Mouse (Mus musculus): ENCODE data around the gene Lipc.
"Not testable (repeated sequence)": the region's sequence is repeated elsewhere in the genome, so short reads cannot be mapped to it uniquely, and the experiment has no call there.

Gene Lipc

DNA sequence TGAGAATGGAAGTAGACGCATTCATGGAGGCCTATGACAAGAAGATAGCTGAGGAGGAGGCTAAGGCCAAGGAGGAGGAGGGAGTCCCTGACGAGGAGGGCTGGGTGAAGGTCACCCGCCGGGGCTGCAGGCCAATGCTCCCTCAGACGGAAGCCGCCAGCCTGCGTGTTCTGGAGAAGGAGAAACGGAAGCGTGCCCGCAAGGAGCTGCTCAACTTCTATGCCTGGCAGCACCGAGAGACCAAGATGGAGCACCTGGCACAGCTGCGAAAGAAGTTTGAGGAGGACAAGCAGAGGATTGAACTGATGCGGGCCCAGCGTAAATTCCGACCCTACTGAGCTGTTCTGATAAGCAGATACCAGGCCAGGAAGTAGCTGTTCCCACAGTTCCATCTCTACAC is 98.9 kb downstream of the Lipc start:
- not testable (repeated sequence) for DNase-seq

GRCm38 (mm10) chr9:70851533-70851932 is 100.5 kb downstream of the Lipc start:
- no peak for DNase-seq

- no peak for DNase-seq
Observed at GRCm38 (mm10) chr9:70848135-70848770, 103.8 kb downstream of the Lipc start.

DNA sequence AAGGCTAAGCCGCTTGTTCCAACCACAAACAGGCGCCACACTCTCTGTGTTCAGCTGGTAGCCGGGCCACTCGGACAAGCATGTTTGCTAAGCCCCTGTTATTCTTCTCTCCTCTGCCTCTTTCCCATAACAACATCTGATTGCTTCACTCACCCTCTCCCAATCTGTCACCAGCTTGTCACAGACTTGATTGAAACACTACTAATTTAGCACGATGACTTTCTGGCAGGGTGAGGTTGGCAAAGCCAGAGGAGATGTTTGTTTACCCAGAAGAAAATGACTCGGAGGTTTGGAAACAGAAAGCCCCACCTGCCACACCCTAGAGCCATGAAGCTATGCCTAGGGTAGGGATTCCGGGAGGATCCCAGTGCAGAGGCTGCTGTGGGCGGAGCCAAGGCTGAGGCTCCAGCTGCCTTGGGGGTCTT is 104.4 kb downstream of the Lipc start:
- DNase-seq = no peak

- DNase-seq = no peak
Observed at GRCm38 (mm10) chr9:70843270-70843669, 108.8 kb downstream of the Lipc start.

GRCm38 (mm10) chr9:70842300-70842941 is 109.6 kb downstream of the Lipc start:
- no peak for DNase-seq

- DNase-seq = no peak
Observed at GRCm38 (mm10) chr9:70841426-70842215, 110.4 kb downstream of the Lipc start.

DNA sequence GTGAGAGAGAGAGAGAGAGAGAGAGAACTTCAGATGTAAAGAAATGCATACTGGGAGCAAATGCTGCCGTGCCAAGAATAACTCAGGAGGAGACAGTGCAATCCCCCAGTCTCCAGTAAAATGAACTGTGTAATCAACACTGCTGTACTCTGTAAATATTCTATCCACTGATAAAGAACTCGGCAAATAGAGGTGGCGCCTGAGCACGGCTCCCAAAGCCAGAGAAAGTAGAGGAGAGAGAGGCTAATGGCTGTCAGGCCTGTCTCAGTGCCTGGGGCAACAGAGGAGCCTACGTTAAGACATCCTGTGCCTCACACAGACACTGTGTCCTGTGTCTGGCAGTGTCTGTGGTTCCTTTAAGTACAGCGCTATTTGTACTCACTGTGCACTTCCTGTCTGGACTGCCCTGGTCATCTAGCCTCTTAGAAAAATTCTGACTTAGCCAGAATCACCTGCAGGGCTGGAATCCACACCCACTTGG is 111.1 kb downstream of the Lipc start:
- no peak for DNase-seq

DNA sequence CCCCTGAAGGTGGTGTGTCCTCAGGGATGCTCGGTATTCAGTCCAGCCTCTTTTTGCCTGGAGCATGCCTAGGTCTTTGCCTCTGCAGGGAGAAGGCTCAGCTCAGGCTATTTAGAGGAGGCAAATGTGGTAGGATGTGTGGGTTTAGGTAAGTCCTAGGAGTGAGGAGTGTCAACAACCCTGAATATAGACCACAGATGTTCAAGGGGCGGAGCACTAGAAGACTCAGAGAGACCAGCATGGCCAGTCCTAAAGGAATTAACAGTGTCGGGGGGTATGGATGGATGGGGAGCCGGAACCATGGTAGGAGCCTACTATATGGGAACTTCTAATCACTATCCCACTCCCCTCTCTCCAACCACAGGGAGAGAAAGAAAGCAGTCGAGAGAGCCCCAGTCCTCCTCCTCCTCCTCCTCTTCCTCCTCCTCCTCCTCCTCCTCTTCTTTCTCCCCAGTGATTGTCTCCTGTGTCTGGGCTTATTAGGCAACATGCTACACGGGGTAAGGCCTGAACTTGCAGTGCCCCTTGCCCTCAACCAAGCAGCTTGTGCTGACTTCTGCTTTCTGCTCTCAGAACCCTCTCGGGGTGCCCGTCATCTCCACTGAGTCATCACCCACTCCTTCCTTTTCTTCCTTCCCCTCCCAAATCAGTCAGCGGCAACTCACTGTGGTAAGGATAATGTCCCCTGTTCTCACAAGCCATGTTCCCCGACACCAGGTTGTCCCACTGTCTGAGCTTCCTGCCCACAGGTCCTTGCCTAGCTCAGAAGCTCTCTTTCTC is 113.7 kb downstream of the Lipc start:
- DNase-seq = no peak

GRCm38 (mm10) chr9:70834730-70835154 is 117.3 kb downstream of the Lipc start:
- peak; percentile 9 for DNase-seq

DNA sequence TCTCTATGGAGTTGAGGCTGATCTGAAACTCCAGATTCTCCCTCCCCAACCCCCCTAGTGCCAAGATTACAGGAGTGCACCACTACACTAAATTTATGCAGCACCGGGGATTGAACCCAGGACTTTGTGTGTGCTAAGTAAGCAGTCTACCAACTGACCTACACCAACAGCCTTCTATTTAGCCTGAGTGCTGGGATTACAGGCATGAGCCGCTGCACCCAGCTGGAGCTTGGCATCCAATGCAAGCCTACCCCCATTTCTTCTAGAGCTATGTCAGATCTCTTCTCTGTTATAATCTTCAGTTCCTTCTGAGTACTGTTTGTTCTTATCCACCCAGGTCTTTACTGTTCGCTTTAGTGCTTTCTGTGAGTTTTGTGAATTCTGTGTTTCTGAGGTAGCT is 117.8 kb downstream of the Lipc start:
- no peak for DNase-seq

- no peak for DNase-seq
Observed at GRCm38 (mm10) chr9:70833111-70833908, 118.7 kb downstream of the Lipc start.

DNA sequence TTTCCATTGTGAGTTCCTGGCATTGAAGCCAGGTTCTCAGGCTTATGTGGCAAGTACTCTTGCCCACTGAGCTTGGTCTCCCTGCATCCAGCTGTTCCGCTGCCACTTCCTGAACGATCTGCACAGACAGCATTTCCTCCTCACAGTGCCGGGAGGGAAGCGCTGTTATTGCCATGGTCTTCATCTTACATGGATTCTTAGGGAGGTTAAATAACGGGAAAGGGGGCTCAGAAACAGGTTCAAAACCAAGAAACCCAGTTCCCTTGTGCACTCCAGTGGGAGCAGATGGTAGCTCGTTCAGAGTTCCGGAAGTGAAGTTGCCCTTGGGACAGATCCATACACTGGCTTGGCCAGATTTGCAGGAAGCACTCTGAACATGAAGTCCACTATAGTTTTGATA is 119.8 kb downstream of the Lipc start:
- no peak for DNase-seq

GRCm38 (mm10) chr9:70830844-70831529 is 121.0 kb downstream of the Lipc start:
- DNase-seq = no peak

GRCm38 (mm10) chr9:70829784-70830488 is 122.1 kb downstream of the Lipc start:
- DNase-seq = no peak

DNA sequence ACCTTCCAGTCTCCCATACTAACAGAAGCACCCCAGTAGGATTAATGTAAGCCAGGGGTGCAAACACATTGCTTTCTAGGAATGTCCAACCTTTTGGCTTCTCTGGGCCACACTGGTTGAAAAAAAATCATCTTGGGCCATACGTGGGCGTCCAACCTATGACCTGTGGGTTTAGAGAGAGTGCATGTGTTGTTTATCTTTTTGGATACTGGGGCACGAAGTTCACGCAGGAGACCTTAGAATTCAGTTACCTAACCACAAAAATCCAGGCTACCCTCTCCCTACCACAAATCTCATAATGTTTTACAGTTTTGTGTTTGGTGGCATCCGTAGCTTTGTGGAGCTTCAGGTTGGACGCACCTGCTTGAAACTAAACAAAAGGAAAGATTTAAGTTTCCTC is 124.1 kb downstream of the Lipc start:
- no peak for DNase-seq

DNA sequence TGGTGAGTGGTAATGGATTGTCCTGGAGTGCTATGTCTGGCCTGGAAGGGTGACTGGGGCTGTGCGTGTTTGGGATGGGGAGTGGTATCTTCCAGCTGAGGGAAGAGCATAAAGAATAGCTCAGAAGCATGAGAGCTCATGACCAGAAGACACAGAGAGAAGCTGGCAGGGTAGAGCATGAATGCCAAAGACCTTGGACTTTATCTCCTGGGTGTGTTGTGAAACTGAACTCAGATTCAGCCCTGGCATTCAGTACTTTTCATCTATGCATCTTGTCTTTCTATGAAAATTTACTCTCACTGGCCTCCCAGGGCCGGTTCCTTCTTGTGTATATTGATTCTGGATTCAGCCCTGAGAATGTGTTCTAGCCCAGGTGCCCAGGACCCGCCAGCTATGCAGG is 127.9 kb downstream of the Lipc start:
- no peak for DNase-seq

- no peak for DNase-seq
Observed at GRCm38 (mm10) chr9:70818739-70819138, 133.3 kb downstream of the Lipc start.

DNA sequence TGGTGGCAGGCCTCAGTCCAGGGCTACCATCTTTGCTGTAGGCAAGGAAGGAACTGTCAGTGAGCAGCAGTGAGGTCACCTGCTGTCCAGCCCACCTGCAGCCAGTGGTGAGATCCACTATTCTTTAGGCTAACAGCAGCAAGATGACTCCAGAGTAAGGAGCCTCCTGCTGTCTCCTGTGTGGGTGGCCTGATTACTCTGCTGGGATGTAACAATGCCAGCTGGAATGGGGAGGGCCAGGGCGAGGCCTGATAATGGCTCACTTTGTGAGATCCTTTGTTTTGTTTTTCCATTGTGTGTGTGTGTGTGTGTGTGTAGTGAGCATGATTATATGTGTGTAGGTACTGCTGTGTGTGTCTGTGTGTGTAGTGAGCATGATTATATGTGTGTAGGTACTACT is 134.6 kb downstream of the Lipc start:
- no peak for DNase-seq

GRCm38 (mm10) chr9:70816701-70817305 is 135.2 kb downstream of the Lipc start:
- no peak for DNase-seq

Data from cerebellum, adult 9-10 months (tissue).